Mouse (Mus musculus) thymus, postnatal 36 days (tissue): ENCODE measurements around the gene 4930556J24Rik.
"Not testable (repeated sequence)": the region's sequence is repeated elsewhere in the genome, so short reads cannot be mapped to it uniquely, and the experiment has no call there.

Experiments
- DNase-seq, 2 experiments: peaks; one replicate each; pipeline ENCODE4 v3.0.0; 2022; ENCODE audit warnings: mixed read lengths in 2 of 2

The 4930556J24Rik gene

DNA sequence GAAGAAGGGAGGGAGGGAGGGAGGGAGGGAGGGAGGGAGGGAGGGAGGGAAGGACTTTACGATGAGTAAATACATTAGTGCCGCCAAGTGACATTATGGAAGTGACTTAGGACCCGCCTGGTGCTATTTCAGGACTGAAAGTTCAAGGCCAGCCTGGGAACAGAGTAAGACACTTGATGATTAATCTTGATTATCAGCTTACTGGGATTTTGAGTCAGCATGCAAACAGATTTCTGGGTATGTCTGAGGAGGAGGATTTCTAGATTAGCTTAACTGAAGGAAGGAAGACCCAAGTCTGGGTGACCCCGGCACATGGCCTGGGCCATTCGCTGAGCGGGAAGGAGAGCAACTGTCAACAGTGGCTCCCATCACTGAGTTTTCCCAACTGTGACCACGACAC, 56.1 kb downstream of the 4930556J24Rik start:
- DNase-seq = no peak

DNA sequence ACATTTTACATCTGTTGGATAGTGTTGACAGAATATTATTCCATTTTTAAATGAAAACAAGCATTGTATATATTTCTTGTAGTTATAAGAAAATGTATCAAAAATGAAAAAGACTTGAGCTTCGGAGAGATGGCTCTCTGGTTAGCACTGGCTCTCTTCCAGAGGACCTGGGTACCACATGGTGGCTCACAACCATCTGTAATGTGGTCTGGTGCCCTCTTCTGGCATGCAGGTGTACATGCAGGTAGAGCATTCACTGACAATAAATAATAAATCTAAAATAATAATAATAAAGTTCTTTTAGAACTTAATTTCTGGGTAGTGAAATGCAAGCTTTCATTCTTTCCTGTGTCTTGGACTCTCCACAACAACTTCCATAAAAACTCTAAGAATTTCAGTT, 57.8 kb downstream of the 4930556J24Rik start:
- no peak for DNase-seq

DNA sequence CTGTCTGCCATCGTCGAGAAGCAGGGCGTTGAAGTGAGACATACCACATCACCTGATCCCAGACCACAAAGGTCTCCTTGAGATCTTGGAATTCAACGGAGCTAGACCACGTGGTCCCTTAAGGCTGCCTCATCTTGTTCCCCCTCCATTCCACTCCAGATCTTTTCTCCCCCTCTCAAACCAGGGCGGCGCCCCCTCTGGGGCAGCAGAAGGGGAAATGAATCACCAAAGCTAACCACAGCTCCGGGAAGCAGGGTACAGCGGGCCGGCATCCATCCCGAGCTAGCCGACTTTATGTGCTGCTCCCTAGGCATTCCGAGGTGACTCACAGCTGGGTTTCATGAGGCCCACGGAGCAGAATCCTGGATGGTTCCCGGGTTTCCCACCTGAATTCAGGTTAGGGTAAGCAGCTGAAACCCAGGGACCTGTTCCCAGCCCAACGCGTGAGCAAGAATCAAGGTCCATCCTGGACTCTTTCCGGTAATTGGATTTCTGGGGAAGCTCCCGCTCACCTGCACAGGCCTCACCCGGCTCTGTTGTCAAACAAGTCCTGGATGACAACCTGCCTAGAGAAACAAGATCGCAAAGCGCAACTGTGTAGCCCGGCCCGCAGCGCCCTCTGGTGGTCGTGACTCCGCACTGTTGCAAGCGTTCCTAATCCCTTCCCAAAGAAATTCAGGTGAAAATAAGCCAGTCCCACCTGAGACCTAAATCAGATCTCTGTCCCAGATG, 62.3 kb downstream of the 4930556J24Rik start, which contains the start of gene Slc35e4:
Gene Slc35e4, minus strand, starts transcription at position 556 of the 732 bp plus-strand sequence.
- DNase-seq = peak; percentile 66 to 72

DNA sequence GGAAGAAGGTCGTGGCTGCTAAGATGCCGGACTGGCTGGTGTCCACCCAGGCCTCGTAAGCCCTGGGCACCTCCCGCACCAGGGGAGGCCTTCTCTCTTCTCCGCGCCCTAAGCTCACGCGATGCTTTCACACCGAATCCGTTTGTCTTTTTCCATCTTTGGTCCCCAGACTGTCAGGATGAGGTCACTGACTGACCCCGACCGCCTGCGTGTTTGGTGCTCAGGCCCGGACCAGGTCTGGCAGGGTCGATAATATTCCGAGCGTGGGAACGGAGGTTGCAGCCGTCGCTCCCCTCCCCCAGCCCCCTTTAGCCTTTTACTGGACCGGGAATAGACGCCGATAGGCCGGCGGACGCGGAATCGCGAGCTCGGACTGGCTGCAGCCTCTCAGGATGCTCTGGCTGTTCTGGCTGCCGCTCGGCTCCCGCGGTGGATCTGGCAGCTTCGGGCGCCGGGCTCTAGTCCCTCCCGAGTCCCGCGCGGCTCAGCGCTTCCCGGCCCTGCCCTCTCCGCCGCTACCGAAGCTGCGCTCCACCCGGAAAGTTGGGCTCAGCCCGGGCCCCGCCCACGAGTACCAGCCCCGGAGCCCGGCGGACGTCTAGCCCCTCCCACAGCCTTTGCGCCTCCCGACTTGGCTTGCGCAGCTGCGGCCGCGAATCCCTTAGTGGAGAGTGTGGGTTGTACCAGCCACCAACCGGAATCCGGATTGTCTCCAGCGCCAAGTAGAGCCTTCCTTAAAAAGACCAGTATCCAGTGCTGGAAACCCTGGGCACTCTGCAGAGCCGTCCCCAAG, 63.1 kb downstream of the 4930556J24Rik start:
- peak; percentile 88 to 89 for DNase-seq

DNA sequence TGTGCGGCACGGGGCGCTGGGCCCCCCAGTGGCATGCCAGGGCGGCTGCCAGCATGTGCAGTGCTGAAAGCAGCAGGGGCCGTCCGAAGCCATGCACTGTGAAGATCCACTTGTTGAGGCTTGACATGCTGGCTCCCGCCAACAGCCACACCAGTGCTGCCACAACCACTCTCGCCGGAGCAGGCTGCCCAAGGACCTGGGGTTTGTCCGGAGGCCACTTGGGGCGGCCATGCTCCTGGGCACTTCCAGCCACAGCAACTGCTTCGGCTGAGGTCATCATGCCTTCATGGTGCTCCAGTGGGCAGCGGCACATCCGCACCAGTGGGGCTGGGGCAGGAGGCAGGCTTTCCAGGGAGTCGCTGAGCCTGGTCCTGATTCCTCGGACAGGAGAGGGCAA, 63.7 kb downstream of the 4930556J24Rik start:
- DNase-seq = peak in 1 of 2 experiments; percentile 26

DNA sequence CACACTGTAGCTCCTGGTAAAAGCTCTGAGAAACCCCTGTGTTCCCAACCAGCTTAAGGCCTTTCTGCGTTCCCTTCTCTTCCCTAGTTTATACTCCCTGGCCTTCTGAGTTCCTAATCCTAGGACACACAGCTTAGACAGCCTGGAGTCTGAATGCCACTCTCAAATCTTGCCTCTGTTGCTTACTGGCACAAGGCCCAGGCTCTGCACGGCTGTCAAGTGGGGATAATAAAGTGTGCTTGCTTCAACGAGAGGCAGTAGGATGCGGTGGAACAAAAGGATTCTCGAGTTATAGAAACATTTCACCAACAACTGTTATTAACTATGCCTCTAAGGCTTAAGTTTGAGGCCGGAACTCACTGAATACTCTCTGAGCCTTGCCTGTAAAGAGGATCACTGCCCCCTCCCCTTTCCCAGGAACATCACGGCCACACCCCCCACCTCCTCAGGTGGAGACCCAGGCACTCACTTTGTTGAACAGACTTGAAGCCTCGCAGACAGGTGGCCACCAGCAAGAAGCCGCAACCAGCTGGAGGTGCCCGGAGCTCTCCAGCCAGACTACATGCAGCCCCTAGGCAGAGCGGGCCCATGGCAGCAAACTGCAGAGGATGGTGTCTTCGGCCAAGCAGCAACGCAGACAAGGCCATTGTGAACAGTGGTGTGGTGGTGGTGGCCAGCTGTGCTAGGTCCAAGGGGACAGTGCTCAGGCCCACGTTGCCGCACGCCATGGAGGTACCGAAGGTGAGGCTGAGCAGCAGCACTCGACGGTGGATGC, 64.3 kb downstream of the 4930556J24Rik start:
- peak in 1 of 2 experiments; percentile 35 for DNase-seq

DNA sequence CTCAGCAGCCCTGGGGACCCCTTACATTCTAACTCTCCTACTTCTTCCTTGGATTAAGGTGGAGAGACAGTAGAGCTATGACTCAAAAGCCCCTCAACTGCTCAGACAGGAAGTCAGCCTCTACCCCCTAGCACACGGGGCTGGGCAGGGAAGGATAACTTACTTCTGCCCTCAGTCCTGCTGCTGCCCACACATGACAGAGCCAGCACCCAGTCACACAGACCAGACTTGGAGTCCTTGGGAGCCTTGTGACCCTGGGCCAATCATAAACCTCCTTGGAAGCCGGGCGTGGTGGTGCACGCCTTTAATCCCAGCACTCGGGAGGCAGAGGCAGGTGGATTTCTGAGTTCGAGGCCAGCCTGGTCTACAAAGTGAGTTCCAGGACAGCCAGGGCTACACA, 65.1 kb downstream of the 4930556J24Rik start:
- not testable (repeated sequence) for DNase-seq

DNA sequence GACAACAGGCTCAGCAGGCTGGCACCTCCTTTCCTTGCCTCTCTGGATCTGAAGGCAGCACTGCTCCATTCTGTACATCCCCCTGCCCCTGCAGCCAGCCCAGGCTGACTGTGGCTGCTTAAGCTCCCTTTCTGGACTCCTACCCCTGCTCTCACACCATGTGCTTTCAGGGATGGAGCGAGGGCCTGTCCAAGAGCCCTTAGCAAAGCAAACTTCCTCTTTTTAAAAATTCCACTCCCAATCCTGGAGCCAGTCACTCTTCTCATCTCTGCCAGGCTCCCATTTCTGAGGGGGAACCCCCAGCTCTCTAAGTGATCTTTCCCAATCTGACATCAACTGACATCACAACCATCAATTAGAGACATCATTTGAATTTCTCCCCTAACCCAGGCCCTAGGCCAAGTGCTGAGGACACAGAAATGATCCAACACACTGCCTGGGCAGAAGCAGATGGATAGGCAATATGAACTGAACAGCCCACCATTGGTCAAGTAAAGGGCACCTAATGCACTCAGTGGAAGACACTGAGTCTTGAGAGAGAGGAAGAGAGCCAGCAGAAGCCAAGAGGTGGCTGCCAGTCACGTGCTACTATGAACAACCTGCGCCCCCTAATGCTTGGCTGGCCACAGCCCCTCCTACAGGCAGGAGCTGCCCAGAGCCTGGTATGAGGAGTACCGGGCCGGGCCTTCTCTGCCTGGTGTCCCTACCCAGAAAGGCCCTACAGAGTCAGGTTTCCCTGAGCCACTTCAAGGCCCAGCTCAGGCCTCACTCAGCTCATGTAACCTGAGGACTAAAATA, 65.9 kb downstream of the 4930556J24Rik start:
- no peak for DNase-seq

DNA sequence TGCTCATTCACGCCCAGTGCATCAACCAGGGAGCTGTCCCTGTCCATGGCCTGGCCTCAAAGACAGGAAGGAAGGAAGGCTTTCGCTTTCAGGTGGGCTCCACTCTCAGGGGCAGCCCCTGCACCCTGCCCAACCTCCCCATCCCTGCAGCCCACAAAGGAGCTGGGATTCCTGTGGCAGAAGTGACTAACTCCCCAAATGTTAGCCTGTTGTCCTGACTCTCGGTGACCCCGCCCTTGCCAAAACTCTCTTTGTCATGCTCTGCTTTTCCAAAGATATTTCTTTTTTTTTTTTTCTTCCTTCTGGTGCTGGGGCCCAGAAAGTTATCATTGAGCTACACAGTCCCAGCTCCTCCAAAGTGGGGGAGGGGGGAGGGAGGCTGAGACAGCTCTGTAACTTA, 67.3 kb downstream of the 4930556J24Rik start:
- DNase-seq = no peak

DNA sequence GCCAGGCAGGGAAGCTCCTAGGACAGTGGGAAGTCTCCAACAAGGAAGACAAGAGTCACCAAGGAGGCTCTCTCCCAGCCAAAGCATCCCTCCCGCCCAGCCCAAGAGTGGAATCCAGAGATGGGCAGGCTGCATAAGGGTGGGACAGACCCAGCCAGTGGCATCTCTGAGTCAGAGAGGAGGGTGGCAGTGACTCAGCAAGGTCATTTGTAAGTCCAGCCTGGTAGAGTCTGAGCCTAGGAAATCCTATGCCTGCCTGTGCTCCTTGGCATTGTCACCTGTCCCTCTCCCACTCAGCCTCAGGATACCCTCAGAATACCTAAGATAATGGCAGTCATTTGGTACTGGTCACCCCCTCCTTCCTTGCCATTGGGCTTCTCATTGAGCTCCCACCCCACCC, 71.1 kb downstream of the 4930556J24Rik start:
- no peak for DNase-seq

DNA sequence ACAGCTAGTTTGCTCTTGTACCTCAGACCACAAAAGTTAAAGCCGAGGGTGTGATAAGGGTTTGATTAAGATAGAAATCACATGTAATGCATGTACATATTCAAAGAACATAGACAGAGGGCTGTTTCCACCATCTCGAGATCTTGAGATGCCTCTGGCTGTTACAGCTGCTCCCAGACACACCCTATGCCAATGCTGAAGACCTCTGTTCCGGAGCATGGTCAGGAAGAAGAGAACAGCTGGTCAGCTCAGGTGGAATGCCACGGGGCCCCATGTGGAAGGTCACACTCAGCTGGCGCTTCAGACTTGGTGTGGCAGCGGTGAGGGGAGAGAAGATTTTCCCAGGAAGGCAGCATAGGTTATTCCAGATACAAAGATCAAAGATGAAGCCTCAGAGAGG, 71.9 kb downstream of the 4930556J24Rik start:
- no peak for DNase-seq

DNA sequence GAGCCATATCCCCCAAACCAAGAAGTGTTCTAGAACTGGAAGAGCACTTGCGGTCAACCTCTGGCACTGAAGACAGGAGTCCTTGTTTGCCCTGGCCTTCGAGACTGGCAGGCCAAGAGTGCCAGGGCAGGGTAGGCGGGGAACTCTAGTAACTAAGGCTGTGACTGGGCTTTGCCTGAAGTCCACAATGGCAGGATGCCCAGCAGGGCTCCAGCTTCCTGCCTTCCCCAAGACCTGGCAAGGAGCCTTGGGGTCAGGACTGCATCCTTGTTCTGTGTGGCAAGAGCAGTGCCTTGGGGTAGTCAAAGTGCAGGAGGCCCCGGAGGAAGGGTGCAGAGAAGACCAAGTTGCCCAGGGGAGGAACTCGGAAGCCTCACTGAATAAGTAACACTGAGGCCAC, 73.5 kb downstream of the 4930556J24Rik start:
- no peak for DNase-seq

DNA sequence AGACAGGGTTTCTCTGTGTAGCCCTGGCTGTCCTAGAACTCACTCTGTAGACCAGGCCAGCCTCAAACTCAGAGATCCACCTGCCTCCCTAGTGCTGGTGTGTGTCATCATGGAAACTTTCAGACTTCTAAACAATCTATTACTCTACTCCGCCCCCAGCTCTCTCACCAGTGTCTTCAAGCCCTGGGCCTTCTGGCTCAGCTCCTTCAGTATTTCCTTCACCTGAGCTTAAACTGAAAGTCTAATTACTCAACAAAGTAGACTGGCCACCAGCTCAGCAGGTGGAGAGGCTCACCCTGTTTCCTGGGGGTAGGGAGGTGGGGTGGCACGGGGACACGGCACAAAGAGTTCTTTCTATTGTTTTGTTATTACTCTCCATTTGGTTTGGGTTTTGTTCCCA, 74.1 kb downstream of the 4930556J24Rik start:
- DNase-seq = no peak

DNA sequence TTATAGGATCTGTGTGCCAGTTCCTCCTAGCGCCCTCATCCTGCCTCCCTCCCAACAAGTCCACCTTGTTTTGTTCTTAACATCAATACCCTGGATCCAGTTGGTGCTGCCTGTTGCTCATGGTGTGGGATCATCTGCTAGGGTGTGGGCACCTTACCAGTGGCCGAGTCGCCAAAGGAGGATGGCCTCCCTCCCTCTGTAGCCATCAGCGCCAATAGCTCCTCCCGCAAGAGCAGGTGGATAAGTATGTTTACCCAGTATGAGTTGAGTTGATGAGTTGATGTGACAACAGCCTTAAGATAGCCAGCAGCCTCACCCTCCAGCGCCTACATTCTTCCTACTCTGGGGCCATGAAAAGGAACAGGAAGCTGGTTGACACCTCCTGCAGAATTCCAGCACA, 76.3 kb downstream of the 4930556J24Rik start:
- DNase-seq = no peak

DNA sequence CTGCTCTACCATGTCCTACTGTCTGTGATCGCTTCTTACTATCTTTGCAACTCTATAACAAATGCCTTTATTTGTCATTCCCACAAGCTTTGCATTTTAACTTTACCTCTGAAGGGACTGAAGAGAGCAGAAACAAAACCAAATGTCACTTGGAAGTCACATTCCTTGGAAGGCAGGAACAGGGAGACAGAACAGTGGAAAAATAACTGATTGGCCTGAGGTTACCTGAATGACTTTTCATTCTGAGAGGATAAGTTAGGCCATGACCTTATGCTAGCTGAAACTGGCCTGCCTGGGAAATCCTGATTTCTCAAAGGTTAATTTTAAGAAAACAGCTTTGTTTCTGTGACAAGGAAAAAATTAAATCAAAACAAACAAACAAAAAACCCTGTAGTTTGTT, 80.6 kb downstream of the 4930556J24Rik start:
- DNase-seq = no peak

DNA sequence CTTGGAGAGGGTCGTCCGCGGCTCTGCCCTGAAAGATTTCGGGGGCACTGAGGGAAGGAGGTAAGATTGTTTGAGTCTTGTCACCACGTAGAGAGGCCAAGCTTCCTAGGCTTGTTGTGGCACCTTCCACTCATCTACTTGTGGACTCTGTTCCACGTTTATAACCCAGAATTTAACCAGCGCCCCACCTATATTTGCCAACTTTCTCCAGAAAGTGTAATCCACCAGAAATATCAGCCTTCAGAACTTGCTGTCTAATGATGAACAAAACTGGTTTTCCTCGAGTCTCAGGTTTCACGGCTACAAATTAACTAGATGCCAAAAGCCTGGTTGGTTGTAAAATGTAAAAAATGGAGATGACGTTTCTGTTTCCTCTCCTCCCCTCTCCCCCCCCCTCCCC, 81.1 kb downstream of the 4930556J24Rik start:
- no peak for DNase-seq

DNA sequence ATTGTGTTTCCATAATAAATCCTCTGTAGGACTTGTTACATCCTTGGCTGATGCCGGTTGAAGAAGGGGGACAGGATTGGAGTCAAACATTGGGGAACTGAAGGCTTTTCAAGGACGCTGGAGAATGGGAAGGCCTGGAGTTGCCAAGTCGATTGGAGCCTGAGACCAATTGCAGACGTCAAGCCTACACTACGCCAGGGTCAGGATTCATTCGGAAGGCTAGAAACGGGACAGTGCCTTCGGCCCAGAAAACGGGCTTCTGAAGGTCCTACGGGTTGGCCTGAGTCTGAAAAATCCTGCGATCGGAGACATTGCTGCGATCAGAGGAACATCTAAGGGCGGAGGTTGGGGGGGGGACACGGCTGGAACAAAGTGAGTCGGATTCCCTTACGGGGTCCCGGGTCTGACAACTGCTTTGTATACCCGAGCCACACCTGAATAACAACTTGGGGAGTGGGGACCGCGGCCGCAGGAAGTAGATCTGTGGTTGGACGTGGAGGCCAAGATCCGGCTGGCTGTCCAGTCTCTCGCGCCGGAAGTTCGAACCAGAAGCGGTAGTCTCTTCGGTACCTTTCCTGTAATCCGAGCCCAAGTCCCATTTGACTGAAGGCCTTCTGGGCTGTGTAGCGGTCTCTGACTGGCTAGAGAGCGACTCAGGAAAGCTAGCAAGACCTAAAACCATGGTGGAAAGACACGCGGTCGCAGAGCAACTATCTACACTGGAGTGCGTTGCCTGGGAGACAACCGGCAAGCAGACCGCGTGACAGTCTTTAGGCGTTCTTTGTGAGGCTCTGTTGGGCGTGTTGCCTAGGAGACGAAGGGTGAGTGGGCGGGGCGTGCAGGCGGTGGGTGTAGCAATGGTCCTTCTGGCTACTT, 81.9 kb downstream of the 4930556J24Rik start, which contains the start of the genes 4921536K21Rik and Dusp18:
Gene 4921536K21Rik, minus strand, starts transcription at position 693 of the 876 bp plus-strand sequence.
Gene Dusp18, plus strand, starts transcription at position 835 of the 876 bp plus-strand sequence.
- peak; percentile 83 to 86 for DNase-seq

DNA sequence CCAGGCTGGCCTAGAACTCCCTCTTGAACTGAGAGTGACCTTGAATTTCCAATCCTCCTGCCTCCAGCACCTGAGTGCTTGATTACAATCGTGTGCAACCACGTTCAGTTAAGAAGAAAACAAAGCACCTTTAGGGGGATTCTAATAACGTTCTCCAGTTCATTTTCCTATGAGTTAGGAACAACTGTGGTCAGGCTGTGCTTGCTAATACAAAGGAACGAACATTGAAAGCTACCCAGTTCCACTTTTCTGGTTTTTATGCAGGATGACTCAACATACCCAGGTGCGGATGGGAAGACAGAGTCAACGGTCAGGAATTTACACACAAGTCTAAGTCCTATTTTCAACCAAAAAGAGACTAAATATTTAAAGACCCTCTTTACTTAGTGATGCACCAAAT, 82.6 kb downstream of the 4930556J24Rik start:
- no peak for DNase-seq
